Mouse (Mus musculus) lung, postnatal 0 days (tissue): ENCODE data around the gene 1700030K09Rik.

Experiments used
- CTCF ChIP-seq: IDR thresholded peaks from 2 replicates; pipeline ENCODE4 v1.5.1; 2016; ENCODE audit warnings: antibody characterized with exemption, mild to moderate bottlenecking
- EP300 ChIP-seq: IDR thresholded peaks from 2 replicates; pipeline ENCODE4 v1.6.1; 2016; ENCODE audit warnings: antibody characterized with exemption, mild to moderate bottlenecking, control low read depth

DNA sequence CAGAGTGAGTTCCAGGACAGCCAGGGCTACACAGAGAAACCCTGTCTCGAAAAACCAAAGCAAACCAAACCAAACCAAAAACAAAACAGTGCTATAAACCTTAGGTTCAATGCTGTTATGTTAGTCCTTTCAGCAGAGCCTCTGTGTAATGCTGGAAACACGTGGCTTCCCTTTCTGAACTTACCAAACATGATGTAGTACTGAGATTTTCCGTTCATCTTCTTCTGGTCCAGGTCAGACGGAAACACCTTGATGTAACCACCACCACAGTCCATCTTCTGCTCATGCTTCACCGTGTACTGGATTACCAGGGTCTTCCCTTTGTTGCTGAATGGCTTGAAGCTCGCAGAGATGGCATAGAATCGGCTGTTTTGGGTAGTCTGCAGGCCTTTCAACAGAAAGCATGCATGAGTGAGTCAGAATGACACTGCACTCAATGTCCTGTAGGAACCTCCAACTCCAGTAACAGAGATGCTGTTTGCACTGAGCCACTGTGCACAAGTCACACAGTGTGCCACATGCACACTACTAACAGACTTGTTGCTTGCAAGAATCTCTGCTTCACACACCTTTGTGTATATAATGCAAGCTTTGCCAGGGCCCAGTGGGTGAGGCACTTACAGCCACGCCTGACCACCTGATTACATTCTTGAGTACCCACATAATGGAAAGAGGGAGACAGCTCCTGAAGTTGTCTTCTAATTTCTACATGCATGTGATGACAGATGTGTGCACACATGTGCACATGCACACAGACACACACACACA lies 5.2 kb upstream of the 1700030K09Rik start:
- TF ChIP-seq EP300 (no peak), CTCF (no peak)
